Mouse (Mus musculus): ENCODE data around the gene Fam170b.

Gene Fam170b

GRCm38 (mm10) chr14:32833847-32834246 is at the start of gene Fam170b:
TSS of gene Fam170b (plus strand) at chr14:32833962.
- DNase-seq: no peak

GRCm38 (mm10) chr14:32784130-32784747 is 49.5 kb upstream of the Fam170b start:
- no peak for DNase-seq

- DNase-seq: no peak
Observed at GRCm38 (mm10) chr14:32784748-32785134, 49.0 kb upstream of the Fam170b start.

GRCm38 (mm10) chr14:32785556-32786130 is 48.1 kb upstream of the Fam170b start, which contains the start of gene Tmem273:
TSS of gene Tmem273 (plus strand) at chr14:32785963.
- peak in 1 of 2 experiments; percentile 4 for DNase-seq

GRCm38 (mm10) chr14:32787691-32788090 is 46.1 kb upstream of the Fam170b start:
- DNase-seq: no peak

- no peak for DNase-seq
Observed at GRCm38 (mm10) chr14:32796375-32796774, 37.4 kb upstream of the Fam170b start.

GRCm38 (mm10) chr14:32797803-32798202 is 36.0 kb upstream of the Fam170b start:
- no peak for DNase-seq

- no peak for DNase-seq
Observed at GRCm38 (mm10) chr14:32798355-32798754, 35.4 kb upstream of the Fam170b start.

- DNase-seq: no peak
Observed at GRCm38 (mm10) chr14:32800048-32800447, 33.7 kb upstream of the Fam170b start.

- peak in 1 of 2 experiments; percentile 7 for DNase-seq
Observed at GRCm38 (mm10) chr14:32801016-32801661, 32.6 kb upstream of the Fam170b start.

GRCm38 (mm10) chr14:32801662-32802024 is 32.1 kb upstream of the Fam170b start:
- DNase-seq: no peak

- no peak for DNase-seq
Observed at GRCm38 (mm10) chr14:32810111-32810510, 23.7 kb upstream of the Fam170b start.

GRCm38 (mm10) chr14:32812429-32812828 is 21.3 kb upstream of the Fam170b start:
- no peak for DNase-seq

- DNase-seq: no peak
Observed at GRCm38 (mm10) chr14:32814961-32815360, 18.8 kb upstream of the Fam170b start.

- DNase-seq: no peak
Observed at GRCm38 (mm10) chr14:32816533-32816932, 17.2 kb upstream of the Fam170b start.

GRCm38 (mm10) chr14:32817258-32817657 is 16.5 kb upstream of the Fam170b start:
- DNase-seq: no peak

- peak; percentile 8 to 24 for DNase-seq
Observed at GRCm38 (mm10) chr14:32819297-32819696, 14.5 kb upstream of the Fam170b start.

GRCm38 (mm10) chr14:32822812-32823211 is 10.9 kb upstream of the Fam170b start:
- no peak for DNase-seq

- no peak for DNase-seq
Observed at GRCm38 (mm10) chr14:32823861-32824260, 9.9 kb upstream of the Fam170b start.

- no peak for DNase-seq
Observed at GRCm38 (mm10) chr14:32824267-32825150, 9.3 kb upstream of the Fam170b start.

GRCm38 (mm10) chr14:32825426-32826032 is 8.2 kb upstream of the Fam170b start:
- DNase-seq: peak; percentile 17 to 52

- peak in 1 of 2 experiments; percentile 8 for DNase-seq
Observed at GRCm38 (mm10) chr14:32827165-32827564, 6.6 kb upstream of the Fam170b start.

All from kidney, adult 8-10 months (tissue).